Mouse (Mus musculus) stomach, postnatal 0 days (tissue): Measurements from ENCODE around the gene Tpt1.

Source experiments
- CTCF ChIP-seq: IDR thresholded peaks from 2 replicates; pipeline ENCODE4 v1.5.1; 2016; ENCODE audit warnings: antibody characterized with exemption, low read depth, mild to moderate bottlenecking, moderate library complexity
- EP300 ChIP-seq: optimal IDR thresholded peaks from 2 replicates; pipeline ENCODE3; 2016; ENCODE audit warnings: antibody characterized with exemption

GRCm38 (mm10) chr14:75870631-75871030, 25.7 kb downstream of the Tpt1 start:
- TF ChIP-seq CTCF (peak; percentile 63), EP300 (no peak)
